Mouse (Mus musculus) intestine, embryonic 15.5 days (tissue): ENCODE results near the gene Gm20390. TPM values are rescaled to one million over a fixed set of nuclear protein-coding genes. Genes with fewer than 3 reads are reported as not detected.
"Not testable (repeated sequence)": the region's sequence is repeated elsewhere in the genome, so short reads cannot be mapped to it uniquely, and the experiment has no call there.

Experiments used
- ATAC-seq: fragments of 200-750 bp; cut with Nextera tagmentation; 2 replicates; pipeline ENCODE4 v1.8.0; 2017; ENCODE audit warnings: moderate TSS enrichment, moderate library complexity
- H3K27ac ChIP-seq: fragments of 300-500 bp; sonication (generic); 2 replicates; pipeline ENCODE4 v1.5.1; 2015; ENCODE audit warnings: mild to moderate bottlenecking, inconsistent platforms
- H3K27me3 ChIP-seq: fragments of 300-500 bp; sonication (generic); replicated peaks from 2 replicates; pipeline ENCODE4 v1.6.1; 2015; ENCODE audit warnings: inconsistent platforms
- H3K36me3 ChIP-seq: fragments of 300-500 bp; sonication (generic); 2 replicates; pipeline ENCODE4 v1.6.1; 2015; ENCODE audit warnings: inconsistent platforms
- H3K4me1 ChIP-seq: fragments of 300-500 bp; sonication (generic); replicated peaks from 2 replicates; pipeline ENCODE4 v1.6.1; 2015; ENCODE audit warnings: inconsistent platforms
- H3K4me2 ChIP-seq: fragments of 300-500 bp; sonication (generic); replicated peaks from 2 replicates; pipeline ENCODE4 v1.6.1; 2015; ENCODE audit warnings: mild to moderate bottlenecking, inconsistent platforms
- H3K4me3 ChIP-seq: fragments of 300-500 bp; sonication (generic); replicated peaks from 2 replicates; pipeline ENCODE4 v1.5.1; 2015; ENCODE audit warnings: inconsistent platforms
- H3K9ac ChIP-seq: fragments of 300-500 bp; sonication (generic); 2 replicates; pipeline ENCODE4 v1.6.1; 2015; ENCODE audit warnings: inconsistent platforms
- H3K9me3 ChIP-seq: fragments of 300-500 bp; sonication (generic); 2 replicates; pipeline ENCODE4 v1.6.1; 2016; ENCODE audit warnings: inconsistent platforms
- WGBS: fragments of 180-500 bp; shearing (Covaris S2); methylation state at CpG from one replicate; pipeline ENCODE4 v1.1.7; 2015; 5-methylcytosine and 5-hydroxymethylcytosine counted together
- polyA plus RNA-seq: library from polyadenylated mRNA; unstranded; fragments of >200 nt; fragmentation: Nextera tagmentation; extraction: Ambion mirVana; gene quantifications from 2 replicates; pipeline ENCODE4 v1.2.1, GENCODE M21; 2015

Gm20390 gene
- polyA plus RNA-seq, 1 experiment from 2014 or later: 432 TPM

GRCm38 (mm10) chr11:93957746-93958145 is 10.3 kb downstream of the Gm20390 start:
- WGBS: 74% methylated on average over 4 of the region's 4 CpGs

GRCm38 (mm10) chr11:93957031-93957555 is 11.0 kb downstream of the Gm20390 start:
- Histone ChIP-seq H3K27me3 (no peaks in the 10 kb centered on the region), H3K4me1 (peaks cover 25% of the 10 kb centered on the region), H3K36me3 (peaks cover 21% of the 10 kb centered on the region; the same call in 1 of the 2 replicates), H3K9me3 (no peaks in the 10 kb centered on the region), H3K4me2 (no peak overlapping the region), H3K27ac (0 out of 2 replicates have a peak overlapping the region, but pooled peaks have one; percentile 94), H3K9ac (no peak overlapping the region), H3K4me3 (no peak overlapping the region)
- ATAC-seq: no peak
- 85% methylated on average over 2 of the region's 2 CpGs for WGBS

More at GRCm38 (mm10) chr11:93957746-93958145, 10.3 kb downstream of the Gm20390 start:
- ATAC-seq: no peak
- Histone ChIP-seq H3K9ac (no peak overlapping the region), H3K27me3 (no peaks in the 10 kb centered on the region), H3K4me3 (no peak overlapping the region), H3K4me1 (peaks cover 22% of the 10 kb centered on the region), H3K36me3 (peaks cover 22% of the 10 kb centered on the region; the same call in 1 of the 2 replicates), H3K9me3 (no peaks in the 10 kb centered on the region), H3K4me2 (no peak overlapping the region), H3K27ac (no peak overlapping the region)

DNA sequence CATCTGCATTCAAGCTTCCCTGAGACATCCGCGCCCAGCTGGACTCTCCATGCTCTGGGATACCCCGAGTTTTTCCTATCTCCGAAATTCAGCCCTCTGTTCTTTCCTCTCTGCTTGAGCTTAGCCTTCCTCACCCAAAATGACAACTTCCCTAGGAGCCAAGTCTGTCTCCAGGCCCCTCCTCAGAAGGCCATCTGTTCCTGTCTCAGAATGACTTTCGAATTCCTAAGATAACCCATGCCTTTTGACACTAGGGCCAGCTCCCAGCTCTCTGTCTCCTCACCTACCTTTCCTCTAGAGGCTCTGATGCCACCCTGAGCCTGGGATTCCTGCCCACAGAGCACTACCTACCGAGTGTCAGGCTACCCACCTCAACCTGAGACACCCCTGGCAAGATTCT is 11.9 kb downstream of the Gm20390 start, which contains the start of gene Nme2:
TSS of gene Nme2 (minus strand) at position 101 of the 400 bp plus-strand sequence.
- WGBS: 3% methylated on average over 6 of the region's 6 CpGs
- H3K4me1 ChIP-seq: peaks cover 25% of the 10 kb centered on the region
- peak within 1 kb of the TSS; percentile 94 for H3K27ac ChIP-seq
- H3K4me3 ChIP-seq: peak within 1 kb of the TSS; percentile 77
- ATAC-seq: peak; percentile 30
- H3K27me3 ChIP-seq: no peaks in the 10 kb centered on the region
- H3K36me3 ChIP-seq: peaks cover 21% of the 10 kb centered on the region
- H3K9me3 ChIP-seq: no peaks in the 10 kb centered on the region
- H3K4me2 ChIP-seq: peak within 1 kb of the TSS; percentile 87
- peak within 1 kb of the TSS; percentile 68 for H3K9ac ChIP-seq

DNA sequence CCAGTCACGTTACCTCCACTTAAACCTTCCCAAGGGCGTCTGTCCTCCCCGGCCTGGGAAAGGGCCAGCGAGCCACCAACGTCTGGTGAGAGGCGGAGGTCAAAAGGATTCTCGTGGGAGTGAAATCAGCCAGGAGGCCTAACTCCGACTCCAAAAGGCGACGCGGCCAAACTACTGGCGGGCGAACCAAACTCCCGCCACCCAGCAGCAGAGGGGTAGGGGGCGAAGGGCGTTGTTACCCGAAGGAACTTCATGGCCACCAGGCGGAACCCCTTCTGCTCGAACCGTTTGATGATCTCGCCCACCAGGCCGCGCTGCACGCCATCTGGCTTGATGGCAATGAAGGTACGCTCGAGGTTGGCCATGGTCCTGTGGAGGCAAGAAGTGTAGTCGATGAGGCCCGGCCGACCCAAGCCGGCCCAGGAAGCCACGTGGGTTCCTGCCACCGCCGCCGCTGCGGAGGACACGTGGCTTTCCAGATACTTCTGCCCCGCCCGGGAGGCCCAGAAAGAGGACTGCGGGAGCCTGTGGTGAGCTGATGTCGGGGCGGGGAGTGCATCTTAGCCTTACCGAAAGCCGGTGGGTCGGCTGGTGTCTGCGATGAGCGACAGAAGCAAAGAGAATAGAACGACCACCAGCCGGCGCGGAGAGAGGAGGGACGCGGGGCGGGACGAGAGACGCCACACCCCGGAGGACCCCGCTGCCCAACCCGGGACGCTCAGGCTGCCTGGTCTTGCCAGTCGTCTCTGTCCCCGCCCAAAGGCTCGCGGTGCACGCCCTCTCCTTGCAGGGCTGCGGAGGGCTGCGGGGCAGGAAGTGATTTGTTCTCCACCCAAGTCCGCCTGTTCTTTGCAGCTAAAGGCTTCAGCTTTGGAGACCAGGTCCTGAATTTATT is 12.6 kb downstream of the Gm20390 start:
- Histone ChIP-seq H3K4me2 (peak overlapping the region; percentile 87), H3K9ac (peak overlapping the region; percentile 68), H3K36me3 (peaks cover 20% of the 10 kb centered on the region), H3K4me3 (peak overlapping the region; percentile 77), H3K4me1 (peaks cover 25% of the 10 kb centered on the region), H3K27ac (peak overlapping the region; percentile 94), H3K9me3 (no peaks in the 10 kb centered on the region), H3K27me3 (no peaks in the 10 kb centered on the region)
- under 1% methylated on average over 67 of the region's 67 CpGs for WGBS
- ATAC-seq: peak; percentile 98

DNA sequence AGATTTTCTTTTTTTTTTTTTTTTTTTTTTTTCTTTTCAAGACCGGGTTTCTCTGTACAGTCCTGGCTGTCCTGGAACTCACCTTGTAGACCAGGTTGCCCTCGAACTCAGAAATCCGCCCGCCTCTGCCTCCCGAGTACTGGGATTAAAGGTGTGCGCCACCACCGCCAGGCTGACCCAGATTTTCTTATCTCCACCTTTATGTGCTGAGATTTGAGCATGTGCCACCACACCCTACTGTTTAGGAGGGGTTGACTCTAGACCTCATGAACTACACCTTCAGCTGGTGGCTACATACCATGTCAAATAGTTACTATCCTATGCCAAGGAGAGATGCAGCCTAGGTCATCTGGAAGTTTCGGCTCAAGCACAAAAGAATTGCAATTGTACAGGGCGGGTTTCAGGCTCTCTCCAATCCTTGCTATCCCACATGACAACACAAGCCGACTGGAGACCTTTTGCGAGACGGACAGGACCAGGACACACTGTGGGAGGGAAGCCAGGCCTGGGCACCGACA is 13.3 kb downstream of the Gm20390 start:
- Histone ChIP-seq H3K36me3 (peaks cover 19% of the 10 kb centered on the region), H3K27ac (peak overlapping the region; percentile 94)
- WGBS: 32% methylated on average over 13 of the region's 13 CpGs

DNA sequence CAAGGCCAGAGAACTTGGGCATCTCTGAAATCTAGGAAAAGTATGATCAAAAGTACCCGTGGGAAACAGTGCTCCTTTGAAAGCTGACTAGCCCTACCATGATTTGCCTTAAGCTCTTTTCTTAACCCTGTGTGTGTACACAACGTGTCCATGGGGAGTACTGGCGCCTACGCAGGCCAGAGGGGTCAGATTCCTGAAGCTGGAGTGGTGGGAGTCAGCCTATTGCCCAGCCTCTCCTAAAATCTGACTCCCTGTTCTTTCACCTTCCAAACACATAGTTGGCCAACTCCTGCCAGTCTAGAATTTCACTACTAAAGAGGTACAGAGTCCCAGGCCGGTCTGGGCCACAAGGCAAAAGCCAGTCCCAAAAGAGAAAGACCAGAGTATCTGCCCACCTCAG is 15.7 kb downstream of the Gm20390 start:
- WGBS: 68% methylated on average over 5 of the region's 5 CpGs
- Histone ChIP-seq H3K36me3 (peaks cover 17% of the 10 kb centered on the region), H3K4me2 (0 out of 2 replicates have a peak overlapping the region, but pooled peaks have one; percentile 2)

More for the DNA sequence above, 13.3 kb downstream of the Gm20390 start:
- Histone ChIP-seq H3K4me3 (peak overlapping the region; percentile 77), H3K27me3 (no peaks in the 10 kb centered on the region), H3K4me2 (peak overlapping the region; percentile 87), H3K9ac (peak overlapping the region; percentile 68), H3K9me3 (no peaks in the 10 kb centered on the region), H3K4me1 (peaks cover 25% of the 10 kb centered on the region)
- ATAC-seq: peak; percentile 0; the same call in 1 of the 2 replicates

GRCm38 (mm10) chr11:93950045-93950444 is 18.0 kb downstream of the Gm20390 start:
- Histone ChIP-seq H3K4me1 (peaks cover 14% of the 10 kb centered on the region), H3K9me3 (no peaks in the 10 kb centered on the region), H3K27ac (no peak overlapping the region), H3K9ac (no peak overlapping the region), H3K36me3 (peaks cover 22% of the 10 kb centered on the region), H3K4me3 (no peak overlapping the region), H3K4me2 (no peak overlapping the region), H3K27me3 (no peaks in the 10 kb centered on the region)
- WGBS: 80% methylated on average over 1 of the region's 1 CpGs
- ATAC-seq: peak; percentile 54; the same call in 1 of the 2 replicates

More for the DNA sequence above, 15.7 kb downstream of the Gm20390 start:
- peaks cover 25% of the 10 kb centered on the region for H3K4me1 ChIP-seq
- H3K4me3 ChIP-seq: no peak overlapping the region
- no peak overlapping the region for H3K27ac ChIP-seq
- no peaks in the 10 kb centered on the region for H3K27me3 ChIP-seq
- no peak overlapping the region for H3K9ac ChIP-seq
- no peaks in the 10 kb centered on the region for H3K9me3 ChIP-seq
- ATAC-seq: no peak

GRCm38 (mm10) chr11:93948887-93949567 is 19.1 kb downstream of the Gm20390 start:
- H3K4me1 ChIP-seq: peaks cover 12% of the 10 kb centered on the region
- H3K27ac ChIP-seq: no peak overlapping the region
- H3K36me3 ChIP-seq: peaks cover 22% of the 10 kb centered on the region
- ATAC-seq: no peak
- no peak overlapping the region for H3K4me2 ChIP-seq
- no peak overlapping the region for H3K4me3 ChIP-seq
- H3K27me3 ChIP-seq: no peaks in the 10 kb centered on the region
- WGBS: 83% methylated on average over 9 of the region's 9 CpGs
- H3K9me3 ChIP-seq: no peaks in the 10 kb centered on the region
- no peak overlapping the region for H3K9ac ChIP-seq

DNA sequence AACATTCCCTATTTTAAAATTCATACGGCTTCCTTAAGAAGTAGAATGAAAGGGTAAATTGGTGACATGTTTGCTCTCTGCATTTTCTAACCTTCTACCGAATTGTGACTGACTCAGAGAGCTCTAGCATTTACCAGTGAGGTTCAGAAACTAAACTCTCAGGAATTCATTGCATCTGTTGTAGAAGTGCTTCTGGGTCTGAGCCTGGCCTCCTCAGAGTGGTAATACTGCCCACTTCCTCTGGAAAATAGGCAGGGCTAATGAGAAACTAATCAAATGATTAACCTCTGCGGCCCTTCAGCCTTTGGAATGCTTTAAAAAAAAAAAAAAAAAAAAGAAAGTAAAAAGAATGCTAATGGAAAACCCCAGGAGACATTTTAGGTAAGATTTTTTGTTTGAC is 23.1 kb downstream of the Gm20390 start:
- ATAC-seq: no peak
- no peaks in the 10 kb centered on the region for H3K27me3 ChIP-seq
- peaks cover 17% of the 10 kb centered on the region for H3K36me3 ChIP-seq
- no peaks in the 10 kb centered on the region for H3K4me1 ChIP-seq
- no peak overlapping the region for H3K4me3 ChIP-seq
- no peak overlapping the region for H3K4me2 ChIP-seq
- no peaks in the 10 kb centered on the region for H3K9me3 ChIP-seq
- no peak overlapping the region for H3K9ac ChIP-seq
- H3K27ac ChIP-seq: no peak overlapping the region
- WGBS: 76% methylated on average over 3 of the region's 3 CpGs

- Histone ChIP-seq H3K27ac (no peak overlapping the region), H3K4me2 (no peak overlapping the region), H3K9ac (no peak overlapping the region), H3K36me3 (peaks cover 7% of the 10 kb centered on the region; the same call in 1 of the 2 replicates), H3K4me1 (no peaks in the 10 kb centered on the region), H3K27me3 (no peaks in the 10 kb centered on the region), H3K9me3 (no peaks in the 10 kb centered on the region), H3K4me3 (no peak overlapping the region)
- 55% methylated on average over 2 of the region's 2 CpGs for WGBS
- ATAC-seq: peak; percentile 75; the same call in 1 of the 2 replicates
Observed at GRCm38 (mm10) chr11:93940906-93941305, 27.2 kb downstream of the Gm20390 start.

DNA sequence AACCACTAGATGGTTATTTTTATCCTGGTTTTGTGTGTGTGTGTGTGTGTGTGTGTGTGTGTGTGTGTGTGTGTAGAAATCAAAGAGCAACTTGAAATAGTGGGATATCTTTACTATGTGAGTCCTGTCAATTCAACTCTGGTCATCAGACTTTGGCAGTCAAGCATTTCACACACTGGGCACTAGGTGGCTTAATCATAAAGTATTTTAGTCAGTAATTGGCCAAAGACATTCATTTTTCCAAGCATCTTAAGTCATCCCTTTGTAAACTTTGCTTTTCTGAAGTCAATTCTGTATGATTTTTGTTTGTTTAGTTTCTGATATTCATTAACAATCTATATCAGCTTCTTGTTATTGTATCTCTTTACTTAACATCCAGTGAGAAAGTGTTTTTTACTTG is 39.0 kb downstream of the Gm20390 start:
- no peak overlapping the region for H3K27ac ChIP-seq
- no peak overlapping the region for H3K4me2 ChIP-seq
- H3K4me3 ChIP-seq: no peak overlapping the region
- no peaks in the 10 kb centered on the region for H3K4me1 ChIP-seq
- peaks cover 9% of the 10 kb centered on the region; the same call in 1 of the 2 replicates for H3K36me3 ChIP-seq
- ATAC-seq: no peak
- H3K9ac ChIP-seq: no peak overlapping the region
- H3K9me3 ChIP-seq: no peaks in the 10 kb centered on the region
- H3K27me3 ChIP-seq: no peaks in the 10 kb centered on the region

DNA sequence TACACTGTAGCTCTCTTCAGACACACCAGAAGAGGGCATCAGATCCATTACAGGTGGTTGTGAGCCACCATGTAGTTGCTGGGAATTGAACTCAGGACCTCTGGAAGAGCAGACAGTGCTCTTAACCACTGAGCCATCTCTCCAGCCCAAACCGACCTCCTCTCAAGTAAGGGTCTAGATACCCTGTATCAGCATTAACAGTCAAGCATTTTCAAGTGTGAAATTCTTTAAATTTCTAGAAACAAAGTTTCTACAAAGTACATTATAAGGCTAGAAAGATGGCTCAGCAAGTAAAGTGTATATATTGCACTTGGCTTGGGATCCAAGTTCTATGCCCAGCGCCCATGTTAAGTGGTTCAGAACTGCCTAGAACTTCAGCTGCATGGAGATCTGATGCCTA is 53.1 kb downstream of the Gm20390 start:
- H3K4me2 ChIP-seq, H3K4me1 ChIP-seq, H3K27me3 ChIP-seq, H3K9ac ChIP-seq, H3K27ac ChIP-seq, ATAC-seq, H3K4me3 ChIP-seq, H3K9me3 ChIP-seq: not testable (repeated sequence)
- peaks cover 14% of the 10 kb centered on the region for H3K36me3 ChIP-seq
- 100% methylated on average over 2 of the region's 2 CpGs for WGBS
